Mouse (Mus musculus) neutrophil, adult 65 days (primary cell): ENCODE data around the gene Diaph3. TPM values are rescaled to one million over a fixed set of nuclear protein-coding genes. Genes with fewer than 3 reads are reported as not detected.

Experiments
- total RNA-seq: library from RNA; stranded (reverse); gene quantifications from 2 replicates; pipeline ENCODE4 v1.2.4, GENCODE M21; 2023

The Diaph3 gene
- 14.7 and 24.8 TPM in 2 replicates for total RNA-seq

GRCm38 (mm10) chr14:87140963-87141486 lies at the start of gene Diaph3:
Gene Diaph3 (minus strand): TSS chr14:87141235.

